Mouse (Mus musculus) left cerebral cortex, adult 2 months (tissue): ENCODE measurements around the gene Mroh8. TPM values are rescaled to one million over a fixed set of nuclear protein-coding genes. Genes with fewer than 3 reads are reported as not detected.
"Not testable (repeated sequence)": the region's sequence is repeated elsewhere in the genome, so short reads cannot be mapped to it uniquely, and the experiment has no call there.

Source experiments
- DNase-seq, 2 experiments: peaks; one replicate each; pipeline ENCODE4 v3.0.0; 2021 to 2022; ENCODE audit warnings: low spot score in 2 of 2, mixed read lengths in 1 of 2; ENCODE audit errors: extremely low spot score in 1 of 2
- H3K27ac ChIP-seq: fragments of 200-600 bp; 2 replicates; pipeline ENCODE4 v1.8.1; 2022
- H3K4me3 ChIP-seq: fragments of 200-600 bp; 2 replicates; pipeline ENCODE4 v1.8.1; 2022
- CTCF ChIP-seq: fragments of 200-600 bp; IDR thresholded peaks from 2 replicates; pipeline ENCODE4 v1.8.1; 2022; ENCODE audit warnings: antibody characterized with exemption, mild to moderate bottlenecking, moderate library complexity
- intact Hi-C: fragments of 180-260 bp; cut with DNase I; formaldehyde crosslinking; loops from one replicate; pipeline ENCODE4 v1.15.1; 2025
- total RNA-seq, 2 experiments: library from RNA; stranded (reverse); gene quantifications; 2 replicates each; pipeline ENCODE4 v1.2.3; 2021

The Mroh8 gene
- total RNA-seq, 2 experiments from 2014 or later, result 1.6 to 2.4 TPM

GRCm38 (mm10) chr2:157283321-157283720 lies 4.0 kb upstream of the Mroh8 start:
- intact Hi-C loops, result no loop called here
- Histone ChIP-seq H3K4me3 (no peak overlapping the region), H3K27ac (no peak overlapping the region)
- no peak for DNase-seq
- TF ChIP-seq CTCF, result no peak

GRCm38 (mm10) chr2:157278717-157279415 lies 483 bp downstream of the Mroh8 start, which contains the start of gene Rpn2:
Rpn2 (plus strand) TSS chr2:157279017.
- no peak; the same call in 1 of the 2 replicates for TF ChIP-seq CTCF
- intact Hi-C loops, result loop anchor here (5.0 kb wide), 2 partner anchors 77 to 142 kb away; partner anchors contain the start of genes Rbl1 and Samhd1
- Histone ChIP-seq H3K4me3 (peak within 1 kb of the TSS; percentile 68), H3K27ac (peak within 1 kb of the TSS; percentile 99)
- peak; percentile 97 for DNase-seq

DNA sequence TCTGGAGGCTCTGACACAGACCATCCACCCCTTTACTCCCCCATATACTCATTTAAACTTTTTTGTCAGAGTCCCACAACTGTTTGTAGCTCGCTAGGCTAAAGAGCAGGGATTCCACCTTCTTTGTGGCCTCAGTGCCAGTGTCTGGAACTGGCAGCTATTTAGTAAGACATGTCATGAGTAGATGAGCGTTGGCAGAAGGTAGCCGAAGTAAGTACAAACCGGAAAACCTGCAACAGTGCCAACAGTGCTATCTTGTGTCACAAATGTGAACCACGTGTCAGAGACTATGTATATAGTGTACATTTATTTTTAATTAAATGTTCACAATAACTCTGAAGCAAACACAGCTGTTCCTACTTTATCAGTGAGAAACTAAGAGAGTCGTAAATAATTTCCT lies 15.5 kb downstream of the Mroh8 start:
- Histone ChIP-seq H3K4me3 (no peak overlapping the region), H3K27ac (no peak overlapping the region)
- no peak for TF ChIP-seq CTCF
- intact Hi-C loops, result no loop called here
- DNase-seq, result no peak

- DNase-seq, result no peak
- no peak overlapping the region for H3K4me3 ChIP-seq
- H3K27ac ChIP-seq, result no peak overlapping the region
- intact Hi-C loops, result no loop called here
- no peak for TF ChIP-seq CTCF
Measured at GRCm38 (mm10) chr2:157263101-157263500, 16.2 kb downstream of the Mroh8 start.

DNA sequence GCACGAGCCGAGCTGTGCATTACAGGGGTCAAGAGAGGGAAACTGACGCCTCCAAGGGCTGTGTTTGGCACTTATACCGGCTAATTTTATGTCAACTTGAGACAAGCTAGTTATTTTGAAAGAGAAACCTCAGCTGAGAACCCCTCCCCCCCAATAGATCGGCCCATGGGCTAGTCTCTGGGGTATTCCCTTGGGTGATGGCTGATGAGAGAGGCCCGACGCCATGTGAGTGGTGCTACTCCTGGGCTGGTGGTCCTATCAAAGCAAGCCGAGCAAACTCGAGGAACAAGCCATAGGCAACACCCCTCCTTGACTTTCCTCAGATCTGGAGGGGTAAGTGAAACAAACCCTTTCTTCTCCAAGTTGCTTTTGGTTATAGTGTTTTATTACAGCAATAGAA lies 16.8 kb downstream of the Mroh8 start:
- intact Hi-C loops, result no loop called here
- Histone ChIP-seq H3K4me3 (no peak overlapping the region), H3K27ac (no peak overlapping the region)
- DNase-seq, result no peak
- no peak for TF ChIP-seq CTCF

- intact Hi-C loops, result no loop called here
- TF ChIP-seq CTCF, result no peak
- no peak overlapping the region for H3K4me3 ChIP-seq
- DNase-seq, result no peak
- no peak overlapping the region for H3K27ac ChIP-seq
Measured at GRCm38 (mm10) chr2:157261930-157262329, 17.4 kb downstream of the Mroh8 start.

GRCm38 (mm10) chr2:157259720-157260119 lies 19.6 kb downstream of the Mroh8 start:
- Histone ChIP-seq H3K27ac (no peak overlapping the region), H3K4me3 (no peak overlapping the region)
- intact Hi-C loops, result loop anchor here (5.0 to 10.0 kb wide), 2 partner anchors 132 to 435 kb away; no protein-coding TSS in a partner anchor
- TF ChIP-seq CTCF, result peak; percentile 82
- peak; percentile 49 to 65 for DNase-seq

GRCm38 (mm10) chr2:157248111-157248510 lies 31.2 kb downstream of the Mroh8 start:
- DNase-seq, result no peak
- Histone ChIP-seq H3K4me3 (no peak overlapping the region), H3K27ac (no peak overlapping the region)
- intact Hi-C loops, result no loop called here
- no peak for TF ChIP-seq CTCF

- no peak for TF ChIP-seq CTCF
- Histone ChIP-seq H3K4me3 (no peak overlapping the region), H3K27ac (no peak overlapping the region)
- DNase-seq, result no peak
- intact Hi-C loops, result no loop called here
Measured at GRCm38 (mm10) chr2:157245603-157246002, 33.7 kb downstream of the Mroh8 start.

DNA sequence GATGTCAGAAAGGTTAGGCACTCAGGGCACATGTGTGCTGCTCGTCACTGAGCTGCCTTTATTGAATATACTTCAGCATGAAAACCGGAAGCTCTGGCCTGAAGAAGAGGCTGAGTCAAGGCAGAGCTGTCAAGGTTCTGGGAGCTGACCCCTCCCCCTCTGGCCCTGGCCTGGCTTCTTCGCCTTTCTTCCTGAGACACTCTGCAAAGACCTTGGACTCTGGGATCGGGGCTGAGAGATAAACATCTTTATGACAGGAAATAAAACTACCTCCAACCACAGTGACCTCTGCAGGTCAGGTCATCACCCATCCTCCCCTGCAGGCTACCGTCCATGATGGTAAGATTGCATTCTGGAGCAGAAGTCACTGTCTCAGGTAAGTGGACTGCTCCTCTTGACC lies 34.3 kb downstream of the Mroh8 start:
- TF ChIP-seq CTCF, result no peak
- H3K27ac ChIP-seq, result no peak overlapping the region
- DNase-seq, result no peak
- intact Hi-C loops, result no loop called here
- H3K4me3 ChIP-seq, result no peak overlapping the region

DNA sequence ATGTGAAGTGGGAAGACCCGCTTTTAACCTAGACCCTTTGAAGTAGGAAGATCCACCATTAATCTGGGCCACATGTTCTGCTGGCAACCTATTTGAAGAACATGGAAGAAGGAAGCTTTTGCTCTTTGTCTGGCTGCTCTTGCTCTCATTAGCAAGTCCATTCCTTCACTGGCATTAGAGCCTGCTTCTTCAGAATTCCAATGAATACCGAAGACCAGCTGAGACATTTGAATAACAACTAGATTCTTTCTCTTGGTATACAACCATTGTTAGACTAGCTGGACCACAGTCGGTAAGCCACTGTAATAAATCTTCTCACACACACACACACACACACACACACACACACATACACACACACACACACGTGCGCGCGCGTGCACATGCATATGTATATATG lies 43.4 kb downstream of the Mroh8 start:
- no peak overlapping the region for H3K4me3 ChIP-seq
- no peak for TF ChIP-seq CTCF
- intact Hi-C loops, result no loop called here
- no peak for DNase-seq
- H3K27ac ChIP-seq, result no peak overlapping the region

DNA sequence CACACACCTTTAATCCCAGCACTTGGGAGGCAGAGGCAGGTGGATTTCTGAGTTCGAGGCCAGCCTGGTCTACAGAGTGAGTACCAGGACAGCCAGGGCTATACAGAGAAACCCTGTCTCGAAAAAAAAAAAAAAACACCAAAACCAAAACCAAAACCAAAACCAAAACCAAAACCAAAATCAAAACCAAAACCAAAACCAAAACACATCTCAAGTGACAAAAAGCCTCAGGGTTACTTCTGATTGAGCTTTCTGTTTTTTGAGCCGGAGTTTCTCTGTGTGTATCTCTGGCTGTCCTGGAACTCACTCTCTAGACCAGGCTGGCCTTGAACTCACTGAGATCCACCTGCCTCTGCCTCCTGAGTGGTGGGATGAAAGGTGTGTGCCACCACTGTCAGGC lies 57.4 kb downstream of the Mroh8 start:
- H3K27ac ChIP-seq, intact Hi-C loops, DNase-seq, H3K4me3 ChIP-seq: not testable (repeated sequence)

- DNase-seq, result no peak
- no peak overlapping the region for H3K27ac ChIP-seq
- intact Hi-C loops, result no loop called here
- no peak overlapping the region for H3K4me3 ChIP-seq
- TF ChIP-seq CTCF, result no peak
Measured at GRCm38 (mm10) chr2:157220108-157220507, 59.2 kb downstream of the Mroh8 start.
